Mouse (Mus musculus): ENCODE results near the gene Emc7.
"Not testable (repeated sequence)": the region's sequence is repeated elsewhere in the genome, so short reads cannot be mapped to it uniquely, and the experiment has no call there.

The Emc7 gene

DNA sequence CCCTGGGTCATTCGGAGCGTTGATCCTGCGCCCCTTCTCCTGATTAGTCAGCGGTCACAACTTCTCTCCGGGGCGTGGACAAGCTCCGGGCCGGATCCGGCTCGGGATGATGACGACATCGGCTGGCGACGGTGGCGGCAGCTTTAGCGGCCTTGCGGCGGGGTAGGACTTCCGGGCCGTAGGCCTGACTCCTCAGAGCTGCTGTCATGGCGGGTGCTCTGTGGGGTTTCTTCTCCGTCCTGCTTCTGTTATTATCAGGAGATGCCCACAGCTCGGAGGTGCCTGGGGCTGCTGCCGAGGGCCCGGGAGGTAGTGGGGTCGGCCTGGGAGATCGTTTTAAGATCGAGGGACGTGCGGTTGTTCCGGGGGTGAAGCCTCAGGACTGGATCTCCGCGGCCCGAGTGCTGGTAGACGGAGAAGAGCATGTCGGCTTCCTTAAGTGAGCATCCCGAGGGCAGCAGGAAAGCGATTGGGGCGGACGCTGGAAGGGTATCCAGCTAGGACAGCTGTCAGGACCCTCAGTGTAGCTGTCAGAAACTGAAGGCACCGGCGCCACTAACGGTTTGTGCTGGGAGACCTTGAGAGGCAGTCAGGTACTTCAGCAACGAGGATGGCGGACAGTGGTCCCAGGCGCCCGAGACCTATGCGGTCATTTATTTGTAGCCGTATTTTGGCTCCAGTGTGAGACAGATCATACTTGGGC, at the start of gene Emc7:
TSS of gene Emc7 (plus strand) at position 136 of the 703 bp plus-strand sequence.
- peak; percentile 94 for DNase-seq (ENCODE audit: low read depth, low spot score)

DNA sequence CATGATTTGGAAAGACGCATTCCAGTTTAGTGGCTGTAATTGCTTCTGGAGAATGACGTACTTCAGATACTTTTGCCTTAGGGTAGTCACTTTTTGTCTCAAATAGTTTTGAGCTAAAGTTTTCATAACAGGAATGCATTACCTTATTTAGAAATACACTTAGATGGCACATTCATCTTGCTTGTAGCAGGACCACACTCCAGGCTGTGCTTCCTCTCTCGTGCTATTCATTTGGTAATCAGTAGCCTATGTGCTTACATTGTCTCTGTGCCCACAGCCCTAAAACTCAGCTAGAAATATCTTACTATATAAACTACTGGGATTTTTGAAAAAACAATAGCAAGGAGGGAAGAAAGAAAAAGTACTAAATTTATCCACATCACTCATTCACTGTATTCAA, 47.8 kb upstream of the Emc7 start:
- no peak for DNase-seq (ENCODE audit: low read depth, low spot score)

DNA sequence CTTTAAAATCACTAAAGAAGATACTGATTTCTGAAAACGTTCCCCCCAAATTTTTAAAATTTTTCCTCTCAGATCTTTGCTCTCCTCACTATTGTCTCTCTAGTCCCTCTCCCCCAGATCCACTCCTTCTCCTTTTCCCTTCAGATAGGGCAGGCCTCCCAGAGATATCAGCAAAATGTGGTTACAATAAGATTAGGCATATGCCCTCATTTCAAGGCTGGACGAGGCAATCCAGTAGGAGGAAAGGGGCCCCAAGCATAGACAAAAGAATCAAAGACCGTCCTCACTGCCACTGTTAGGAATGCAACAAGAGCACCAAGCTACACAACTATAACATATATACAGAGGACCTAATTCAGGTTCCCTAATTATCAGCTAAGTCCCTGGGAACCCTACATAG, 29.5 kb upstream of the Emc7 start:
- no peak for DNase-seq (ENCODE audit: low read depth, low spot score)

DNA sequence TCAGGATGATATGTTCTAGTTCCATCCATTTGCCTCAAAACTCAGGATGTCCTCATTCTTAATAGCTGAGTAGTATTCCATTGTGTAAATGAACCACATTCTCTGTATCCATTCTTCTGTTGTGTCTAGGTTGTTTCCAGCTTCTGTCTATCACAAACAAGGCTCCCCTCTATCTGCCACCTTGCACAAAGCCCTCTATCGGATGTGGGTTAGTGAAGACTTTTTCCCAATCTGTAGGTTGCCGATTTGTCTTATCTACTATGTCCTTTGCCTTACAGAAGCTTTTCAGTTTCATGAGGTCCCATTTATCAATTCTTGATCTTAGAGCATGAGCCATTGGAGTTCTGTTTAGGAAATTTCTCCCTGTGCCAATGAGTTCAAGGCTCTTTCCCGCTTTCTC, 26.3 kb upstream of the Emc7 start:
- not testable (repeated sequence) for DNase-seq (ENCODE audit: low read depth, low spot score)

DNA sequence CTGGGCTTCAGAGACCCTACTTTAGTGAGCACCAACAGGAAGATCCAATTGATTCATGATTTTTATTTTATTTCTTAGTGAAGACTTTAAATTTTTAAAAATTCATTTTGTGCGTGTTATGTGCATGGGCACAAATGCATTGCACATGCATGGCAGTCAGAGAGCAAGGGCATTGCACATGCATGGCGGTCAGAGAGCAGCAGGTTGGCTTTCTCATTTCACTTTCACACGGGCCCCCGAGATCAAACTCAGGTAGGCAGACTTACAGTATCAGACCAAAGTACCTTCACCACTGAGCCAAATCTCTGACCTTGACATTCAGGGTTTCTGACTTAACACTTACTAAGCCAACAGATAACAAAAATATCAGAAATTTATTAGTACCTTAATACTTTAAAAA, 25.1 kb upstream of the Emc7 start:
- DNase-seq (ENCODE audit: low read depth, low spot score) = no peak

DNA sequence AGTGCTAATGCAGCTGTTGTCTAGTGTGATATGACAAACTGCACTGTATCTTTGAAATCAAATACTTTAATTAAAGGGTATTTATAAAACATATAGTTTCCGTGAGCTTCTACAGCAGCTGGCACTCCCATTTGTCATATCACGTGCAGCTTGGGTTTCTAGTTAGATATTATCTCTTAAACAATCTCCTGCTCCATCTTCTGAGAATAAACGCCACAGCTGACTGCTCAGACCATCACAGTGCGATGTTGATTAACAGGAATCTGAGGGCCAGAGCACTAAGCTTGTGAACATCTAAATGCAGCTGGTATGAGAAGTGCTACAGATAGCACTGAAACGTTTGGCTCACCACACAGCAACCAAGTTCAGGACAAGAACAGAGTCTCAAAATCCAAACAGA, 24.4 kb upstream of the Emc7 start:
- no peak for DNase-seq (ENCODE audit: low read depth, low spot score)

DNA sequence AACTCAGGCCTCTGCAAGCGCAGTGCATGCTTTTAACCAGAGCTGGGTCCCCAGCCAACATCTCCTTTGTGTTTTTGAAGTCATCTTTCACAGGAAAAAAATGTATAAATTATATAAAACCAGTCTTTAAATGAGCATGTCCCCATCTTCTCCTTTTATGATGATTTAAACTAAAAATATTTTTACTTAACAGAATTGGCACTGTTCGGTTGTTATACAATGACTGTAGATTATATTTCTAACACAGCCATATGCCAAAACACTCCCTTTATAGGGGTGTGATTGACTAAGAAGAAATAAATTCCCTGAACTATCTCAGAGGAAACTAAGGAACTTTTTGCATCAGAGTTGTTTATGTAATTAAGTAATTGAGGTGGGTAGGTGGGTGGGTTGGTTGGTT, 22.3 kb upstream of the Emc7 start:
- no peak for DNase-seq (ENCODE audit: low read depth, low spot score)

DNA sequence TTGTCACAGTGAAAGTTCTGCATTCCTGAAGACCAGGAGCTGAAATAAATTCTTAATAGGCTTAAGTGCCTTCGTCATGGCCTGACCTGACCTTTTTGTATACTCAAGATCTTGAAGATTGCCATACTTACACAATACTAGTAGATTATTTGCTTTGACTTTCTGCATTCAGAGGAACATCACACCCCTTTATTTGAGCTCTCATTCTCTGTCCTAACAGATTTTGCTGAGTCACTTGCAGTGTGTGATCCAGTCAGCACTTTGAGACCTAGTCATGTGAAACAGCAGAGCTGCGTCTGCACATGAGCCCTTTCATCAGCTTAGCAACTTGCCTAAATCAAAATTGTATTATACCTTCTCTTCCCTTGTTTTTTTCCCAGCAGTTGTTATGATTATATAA, 21.4 kb upstream of the Emc7 start:
- DNase-seq (ENCODE audit: low read depth, low spot score) = no peak

DNA sequence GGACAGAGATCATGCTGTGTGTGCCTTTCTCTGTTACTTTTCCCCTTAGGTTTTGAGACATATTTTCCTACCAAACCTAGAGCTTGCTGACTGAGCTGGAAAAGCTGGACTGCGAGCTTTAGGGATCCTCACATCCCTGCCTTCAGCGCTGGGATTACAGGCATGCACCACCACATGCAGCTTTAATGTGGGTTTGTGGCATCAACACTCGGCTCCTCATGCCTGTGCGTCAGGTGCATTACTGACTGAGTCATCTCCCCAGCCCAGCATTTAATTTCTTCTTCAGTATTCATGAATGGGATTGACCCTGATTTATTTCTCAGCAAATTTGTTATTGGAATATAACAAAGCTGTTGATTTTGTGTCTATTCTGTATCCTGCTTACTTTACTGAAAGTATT, 18.5 kb upstream of the Emc7 start:
- no peak for DNase-seq (ENCODE audit: low read depth, low spot score)

DNA sequence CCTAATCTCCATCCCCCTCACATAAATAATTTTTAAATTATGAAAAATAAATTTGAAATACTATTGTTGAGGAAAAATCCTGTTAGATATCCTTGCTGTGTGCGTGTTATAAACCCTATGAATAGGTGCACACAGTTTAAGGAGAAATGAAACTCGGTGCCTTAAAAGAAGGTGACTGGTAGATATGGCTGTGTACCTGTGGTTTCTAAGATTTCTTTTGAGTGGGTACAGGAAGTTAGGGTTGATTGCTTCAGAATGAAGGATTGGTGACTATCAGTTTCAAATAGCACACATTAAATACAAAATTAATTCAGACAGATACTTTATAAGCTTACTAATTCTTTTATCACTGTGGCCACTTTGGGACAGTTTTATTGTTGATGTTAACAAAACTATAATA, 17.2 kb upstream of the Emc7 start:
- DNase-seq (ENCODE audit: low read depth, low spot score) = no peak

DNA sequence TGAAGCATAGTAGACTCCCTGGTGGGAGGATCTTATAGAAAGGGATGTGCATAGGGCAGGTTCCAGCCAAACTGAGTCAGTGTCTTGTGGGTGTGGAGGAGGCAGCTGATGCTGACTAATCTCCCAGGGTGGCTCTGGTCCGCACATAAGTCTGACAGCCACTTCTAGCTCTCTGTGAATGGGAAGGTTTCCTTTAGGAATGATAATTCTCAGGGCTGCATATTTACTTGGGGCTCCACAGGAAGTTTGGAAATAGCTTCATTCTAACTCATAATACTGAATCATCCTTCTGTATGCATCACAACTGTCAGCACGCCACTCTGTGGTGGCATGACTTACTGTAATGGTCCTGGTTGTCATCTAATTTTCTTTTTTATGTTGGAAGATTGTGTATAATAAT, 11.3 kb upstream of the Emc7 start:
- DNase-seq (ENCODE audit: low read depth, low spot score) = no peak

DNA sequence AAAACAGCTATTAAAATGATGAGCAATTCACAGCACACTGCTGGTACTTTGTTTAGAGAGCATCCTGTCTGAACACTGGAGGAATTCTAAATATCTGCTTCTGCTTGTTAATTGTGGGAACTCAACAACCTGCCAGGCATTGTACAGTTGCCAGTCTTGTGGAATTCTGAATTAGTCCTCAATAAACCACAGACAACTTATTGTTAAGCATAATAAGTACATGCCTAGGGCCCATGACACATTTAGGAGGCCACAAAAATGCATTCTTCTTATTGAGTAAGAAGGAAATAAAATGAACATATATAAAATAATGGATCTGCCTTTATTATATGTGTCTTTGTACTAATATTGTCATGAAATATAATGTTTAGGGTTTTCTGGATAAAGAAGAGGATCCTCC, 9.3 kb upstream of the Emc7 start:
- DNase-seq (ENCODE audit: low read depth, low spot score) = no peak

DNA sequence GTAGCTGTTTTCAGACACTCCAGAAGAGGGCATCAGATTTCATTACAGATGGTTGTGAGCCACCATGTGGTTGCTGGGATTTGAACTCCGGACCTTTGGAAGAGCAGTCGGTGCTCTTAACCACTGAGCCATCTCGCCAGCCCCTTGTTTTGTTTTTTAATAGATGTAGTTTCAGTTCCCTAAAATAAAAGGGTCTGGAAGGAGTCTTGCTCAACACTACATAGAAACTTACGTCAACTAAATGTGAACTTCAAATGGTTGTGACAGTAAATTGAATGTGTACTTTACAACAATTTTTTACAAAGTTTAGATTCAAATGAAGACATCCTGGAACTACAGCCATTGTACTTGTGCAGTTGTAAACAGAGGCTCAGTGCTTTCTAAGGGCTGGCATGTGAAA, 6.8 kb upstream of the Emc7 start:
- not testable (repeated sequence) for DNase-seq (ENCODE audit: low read depth, low spot score)

DNA sequence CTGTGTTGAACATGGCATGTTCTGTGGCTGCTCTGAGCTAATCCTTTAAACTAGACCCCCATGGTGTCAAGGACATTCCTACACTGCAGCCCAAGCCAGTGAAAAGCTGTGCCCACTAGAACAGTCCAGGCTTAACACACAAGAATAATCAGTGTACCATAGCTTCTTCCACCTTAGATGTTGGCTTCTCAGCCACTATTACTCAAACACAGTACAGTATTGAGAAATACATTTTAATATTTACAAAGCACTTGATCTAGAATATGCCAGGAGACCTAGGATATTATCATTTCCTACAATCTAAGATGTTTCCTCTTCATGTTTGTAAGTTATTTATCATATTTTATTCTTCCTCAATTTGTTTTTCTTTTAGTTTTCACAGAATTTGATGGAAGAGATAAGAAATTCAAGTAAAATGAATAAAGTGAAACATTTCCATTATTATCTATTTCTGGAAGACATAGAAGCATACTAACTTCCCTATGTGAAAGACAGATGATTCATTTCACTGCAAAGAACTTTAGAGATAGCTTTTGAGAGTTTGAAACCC, 6.2 kb upstream of the Emc7 start:
- no peak for DNase-seq (ENCODE audit: low read depth, low spot score)

DNA sequence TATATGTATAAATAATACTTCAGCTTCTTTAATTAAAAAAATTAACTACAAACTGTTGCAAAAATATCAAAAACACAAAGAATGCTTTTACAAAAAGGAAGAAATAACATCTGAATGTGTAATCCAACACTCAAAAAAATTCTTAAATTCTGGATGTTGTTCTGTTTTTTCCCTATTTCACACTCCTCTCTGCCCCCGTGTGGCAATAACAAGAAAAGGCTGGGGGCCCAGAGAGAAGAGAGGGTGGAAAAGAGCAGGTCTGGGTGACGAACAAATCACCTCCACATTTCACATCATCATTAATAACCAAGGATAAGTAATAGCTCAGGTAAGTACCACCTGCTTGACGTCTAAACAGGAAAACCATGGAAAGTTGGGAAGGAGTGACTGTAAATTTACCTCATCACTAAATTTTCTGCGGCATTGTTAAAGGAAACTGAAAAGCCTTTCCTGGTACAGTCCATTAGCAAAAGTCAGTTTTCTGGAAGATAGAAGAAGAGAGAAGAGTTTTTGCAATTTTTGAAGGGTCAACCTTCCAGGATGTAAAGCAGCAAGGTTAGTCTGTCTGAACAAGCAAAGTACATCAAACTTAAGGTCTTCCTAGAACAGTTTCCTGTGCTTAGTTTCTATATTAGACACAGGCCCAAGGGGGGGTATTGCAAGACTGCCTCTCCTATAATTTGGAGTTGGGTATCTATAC, 5.0 kb upstream of the Emc7 start:
- DNase-seq (ENCODE audit: low read depth, low spot score) = no peak

DNA sequence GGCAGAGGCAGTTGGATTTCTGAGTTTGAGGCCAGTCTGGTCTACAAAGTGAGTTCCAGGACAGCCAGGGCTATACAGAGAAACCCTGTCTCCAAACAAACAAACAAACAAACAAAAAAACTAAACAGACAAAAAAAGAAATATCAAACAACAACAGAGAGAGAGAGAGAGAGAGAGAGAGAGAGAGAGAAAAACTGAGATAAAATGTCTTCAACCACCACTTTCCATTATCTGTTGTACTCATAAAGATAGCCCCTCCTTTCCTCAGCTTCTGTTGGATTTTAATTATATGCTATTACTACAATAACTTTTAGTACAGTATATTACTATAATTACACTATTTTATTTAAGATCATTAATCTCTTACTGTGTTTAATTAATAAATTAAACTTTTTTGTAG, 2.3 kb upstream of the Emc7 start:
- DNase-seq (ENCODE audit: low read depth, low spot score) = not testable (repeated sequence)

DNA sequence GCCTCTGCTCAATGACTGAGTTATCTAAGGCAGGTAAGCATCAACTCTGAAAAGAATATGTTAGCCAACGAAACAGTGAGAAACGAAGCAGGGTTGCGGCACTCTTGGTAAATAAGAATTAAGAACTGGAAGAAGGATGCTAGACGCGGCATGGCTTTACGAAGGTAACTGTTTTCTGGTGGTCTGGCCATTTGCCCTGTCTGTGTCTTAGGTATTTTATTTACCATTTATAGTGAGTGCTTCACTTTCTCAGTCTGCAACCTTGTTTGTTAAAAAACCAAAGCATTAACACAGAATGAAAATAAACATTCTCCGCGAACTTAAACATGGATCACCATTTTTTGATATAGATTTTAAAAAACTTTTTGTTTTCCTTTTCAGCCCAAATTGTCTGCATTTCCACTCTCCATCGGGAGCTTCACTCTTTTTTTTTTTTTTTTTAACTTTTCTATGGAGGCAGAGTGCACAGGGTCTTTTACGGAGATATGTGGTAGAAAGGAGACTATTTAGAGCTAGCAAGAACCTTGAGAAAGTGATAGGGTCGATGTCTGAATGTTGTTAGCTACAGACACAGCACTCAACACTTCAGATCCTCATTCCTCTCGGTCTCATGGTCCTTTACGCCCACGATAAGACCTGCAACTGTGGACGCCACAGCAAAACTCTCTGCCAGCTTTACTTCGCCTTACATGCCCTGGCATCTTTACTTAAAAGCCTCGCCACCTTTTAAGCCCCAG, 504 bp upstream of the Emc7 start:
- DNase-seq (ENCODE audit: low read depth, low spot score) = no peak

DNA sequence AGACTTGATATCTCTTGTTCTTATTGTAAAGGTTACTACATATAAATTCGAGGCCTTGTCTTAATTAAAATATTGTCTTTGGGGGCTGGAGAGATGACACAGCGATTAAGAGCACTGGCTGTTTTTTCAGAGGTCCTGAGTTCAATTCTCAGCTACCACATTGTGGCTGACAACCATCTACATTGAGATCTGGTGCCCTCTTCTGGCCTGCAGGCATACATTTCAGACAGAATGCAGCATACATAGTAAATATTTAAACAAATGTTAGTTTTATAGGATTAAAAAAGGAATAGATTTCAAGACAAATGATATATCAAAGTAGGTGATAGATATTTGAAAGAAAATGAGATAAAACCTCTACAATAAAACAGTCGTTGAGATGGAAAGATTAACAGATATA, 5.8 kb downstream of the Emc7 start:
- DNase-seq (ENCODE audit: low read depth, low spot score) = no peak

DNA sequence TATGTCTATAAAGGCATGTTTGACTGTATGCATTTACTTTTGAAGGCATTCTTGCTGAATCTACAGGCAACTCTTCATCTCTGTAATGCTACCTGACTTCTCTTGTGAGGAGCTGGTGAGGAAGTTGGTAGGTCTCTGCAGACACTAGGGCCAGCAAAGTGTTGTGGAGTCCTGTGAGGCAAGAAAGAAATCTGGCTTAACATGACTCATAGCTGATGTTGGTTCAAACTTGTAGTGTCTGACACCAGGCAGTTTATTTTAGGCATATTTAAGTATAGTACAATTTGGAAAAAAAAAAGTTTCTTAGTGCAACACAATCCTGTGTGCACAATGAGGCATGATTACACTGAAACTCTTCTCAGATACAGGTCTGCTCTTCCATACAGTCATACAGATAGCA, 14.7 kb downstream of the Emc7 start:
- DNase-seq (ENCODE audit: low read depth, low spot score) = no peak

DNA sequence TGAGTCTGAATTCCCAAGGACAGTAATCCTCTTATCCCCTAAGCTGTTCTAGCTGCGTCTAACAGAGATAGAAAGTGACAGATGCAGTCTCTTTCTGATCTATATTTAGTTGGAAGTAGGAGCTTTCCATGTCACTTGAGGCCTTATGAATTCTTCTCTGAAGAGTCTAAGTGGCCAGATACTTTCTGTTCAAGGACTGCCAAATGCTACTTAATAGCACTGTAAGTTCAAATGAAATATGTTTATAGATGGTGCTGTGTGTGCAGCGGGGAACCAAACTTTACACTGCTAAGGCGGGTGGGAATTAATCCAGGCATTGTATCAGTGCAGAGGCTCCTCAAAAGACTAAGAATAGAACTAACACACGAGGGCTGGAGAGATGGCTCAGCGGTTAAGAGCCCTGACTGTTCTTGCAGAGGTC, 16.2 kb downstream of the Emc7 start:
- no peak for DNase-seq (ENCODE audit: low read depth, low spot score)

DNA sequence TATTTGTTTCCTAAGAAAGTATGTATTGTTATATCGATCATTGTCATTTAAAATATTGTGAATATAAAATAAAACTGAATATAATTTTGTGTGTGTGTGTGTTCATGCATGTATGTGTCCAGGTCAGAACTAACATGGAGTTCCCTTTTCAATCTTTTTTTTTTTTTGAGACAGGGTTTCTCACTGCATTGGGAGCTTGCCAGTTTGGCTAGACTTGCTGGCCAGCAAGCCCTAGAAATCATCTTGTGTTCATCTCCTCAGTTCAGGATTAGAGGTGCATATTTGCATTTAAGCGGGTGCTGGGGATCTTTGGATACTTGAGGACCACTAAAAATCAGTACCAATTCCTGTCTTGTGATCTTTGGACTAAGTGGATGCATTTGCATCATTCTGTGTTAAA, 17.3 kb downstream of the Emc7 start:
- DNase-seq (ENCODE audit: low read depth, low spot score) = no peak

DNA sequence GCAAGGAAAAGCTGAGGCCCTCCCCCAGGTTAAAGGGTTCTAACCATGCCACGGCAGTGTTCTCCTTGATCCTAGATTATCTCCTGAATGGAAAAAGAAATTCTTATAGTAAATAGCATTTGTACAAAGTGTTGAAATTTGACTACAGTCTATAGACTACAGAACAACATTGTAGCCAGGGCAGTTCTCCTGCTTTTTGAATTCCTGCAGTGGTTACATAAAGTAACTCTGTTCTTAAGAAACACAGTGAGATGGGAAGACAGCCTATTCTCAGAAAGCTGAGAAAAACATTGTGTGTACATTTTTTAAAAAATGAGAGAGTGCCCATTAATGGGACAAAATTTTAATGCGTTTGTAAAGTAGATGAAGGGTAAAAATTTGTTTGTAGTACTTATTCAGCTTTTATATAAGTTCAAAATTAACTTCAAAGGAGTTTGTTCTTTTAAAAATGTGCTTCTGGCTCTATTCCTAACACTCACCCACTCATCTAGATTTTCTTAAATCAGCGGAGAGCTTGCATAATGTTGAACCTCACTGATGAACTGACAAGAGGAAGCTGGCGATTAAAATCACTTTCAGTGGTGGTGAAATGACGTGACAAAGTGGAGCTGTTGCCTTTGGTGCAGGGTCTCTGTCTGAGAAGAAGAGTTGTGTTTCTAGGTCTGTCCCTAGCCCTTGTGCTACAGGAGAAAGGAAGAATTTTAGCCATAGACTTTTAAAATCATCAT, 20.4 kb downstream of the Emc7 start:
- no peak for DNase-seq (ENCODE audit: low read depth, low spot score)
